Mouse (Mus musculus) embryonic fibroblast, embryonic 13.5 days (primary cell): ENCODE results near the gene Coq8b.

ENCODE experiments used
- CTCF ChIP-seq: IDR thresholded peaks from 2 replicates; pipeline ENCODE4 v1.5.1; 2011; ENCODE audit warnings: mild to moderate bottlenecking, control low read depth, low read length, moderate library complexity, borderline replicate concordance; ENCODE audit not compliant: insufficient read depth
- POLR2A ChIP-seq: IDR thresholded peaks from 2 replicates; pipeline ENCODE4 v1.6.1; 2011; ENCODE audit warnings: low read depth, mild to moderate bottlenecking, control low read depth, low read length, moderate library complexity

DNA sequence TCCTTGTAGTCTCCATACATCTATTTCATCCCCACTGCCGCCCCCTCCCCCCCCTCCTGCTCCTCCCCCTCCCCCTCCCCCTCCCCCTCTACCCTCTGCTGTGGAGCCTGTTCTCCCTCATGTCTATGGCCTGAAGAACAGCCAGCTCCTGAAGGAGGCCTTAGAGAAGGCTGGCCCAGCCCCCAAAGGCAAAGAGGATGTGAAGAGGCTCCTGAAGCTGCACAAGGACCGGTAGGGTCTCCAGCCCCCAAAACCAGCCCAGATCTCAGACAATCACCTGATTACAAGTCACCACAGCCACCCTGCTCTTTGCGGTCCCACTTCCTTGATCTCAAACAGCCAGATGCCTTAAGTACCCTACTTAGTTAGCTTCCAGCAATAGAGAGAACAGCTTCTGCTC lies 35.7 kb upstream of the Coq8b start:
- TF ChIP-seq CTCF (no peak), POLR2A (no peak)
